Mouse (Mus musculus) liver, embryonic 16.5 days (tissue): ENCODE results near the gene Fam72a. TPM values are rescaled to one million over a fixed set of nuclear protein-coding genes. Genes with fewer than 3 reads are reported as not detected.

ENCODE experiments used
- ATAC-seq: fragments of 200-750 bp; cut with Nextera tagmentation; 2 replicates; pipeline ENCODE4 v1.8.0; 2017; ENCODE audit warnings: low read depth, mild to moderate bottlenecking, moderate number of reproducible peaks, moderate library complexity
- H3K27ac ChIP-seq: fragments of 300-500 bp; sonication (generic); 2 replicates; pipeline ENCODE4 v1.5.1; 2014; ENCODE audit warnings: mild to moderate bottlenecking, low read length
- H3K27me3 ChIP-seq: fragments of 300-500 bp; sonication (generic); 2 replicates; pipeline ENCODE4 v1.6.1; 2014; ENCODE audit warnings: low read depth, low read length, mixed read lengths; ENCODE audit not compliant: control insufficient read depth, insufficient read depth
- H3K36me3 ChIP-seq: fragments of 300-500 bp; sonication (generic); 2 replicates; pipeline ENCODE4 v1.6.1; 2014; ENCODE audit warnings: mild to moderate bottlenecking; ENCODE audit not compliant: control insufficient read depth, insufficient read depth
- H3K4me1 ChIP-seq: fragments of 300-500 bp; sonication (generic); 2 replicates; pipeline ENCODE4 v1.6.1; 2014; ENCODE audit warnings: low read depth, low read length, mixed read lengths; ENCODE audit not compliant: control insufficient read depth
- H3K4me2 ChIP-seq: fragments of 300-500 bp; sonication (generic); 2 replicates; pipeline ENCODE4 v1.6.1; 2014; ENCODE audit warnings: low read depth, low read length, mixed read lengths
- H3K4me3 ChIP-seq: fragments of 300-500 bp; sonication (generic); 2 replicates; pipeline ENCODE4 v1.5.1; 2014; ENCODE audit warnings: low read depth, mild to moderate bottlenecking, low read length
- H3K9ac ChIP-seq: fragments of 300-500 bp; sonication (generic); 2 replicates; pipeline ENCODE4 v1.6.1; 2014; ENCODE audit warnings: low read depth, low read length
- H3K9me3 ChIP-seq: fragments of 300-500 bp; sonication (generic); replicated peaks from 2 replicates; pipeline ENCODE4 v1.6.1; 2016; ENCODE audit warnings: low read length; ENCODE audit not compliant: control insufficient read depth
- WGBS: fragments of 180-500 bp; shearing (Covaris S2); extraction: QIAGEN DNeasy Blood & Tissue Kit; methylation state at CpG from one replicate; pipeline ENCODE4 v1.1.7; 2014; ENCODE audit not compliant: insufficient replicate concordance; 5-methylcytosine and 5-hydroxymethylcytosine counted together
- polyA plus RNA-seq: library from polyadenylated mRNA; unstranded; fragments of >200 nt; fragmentation: Nextera tagmentation; extraction: Ambion mirVana; gene quantifications from 2 replicates; pipeline ENCODE4 v1.2.1, GENCODE M21; 2015

Fam72a gene
- polyA plus RNA-seq: 0.97 and 1.3 TPM in 2 replicates

DNA sequence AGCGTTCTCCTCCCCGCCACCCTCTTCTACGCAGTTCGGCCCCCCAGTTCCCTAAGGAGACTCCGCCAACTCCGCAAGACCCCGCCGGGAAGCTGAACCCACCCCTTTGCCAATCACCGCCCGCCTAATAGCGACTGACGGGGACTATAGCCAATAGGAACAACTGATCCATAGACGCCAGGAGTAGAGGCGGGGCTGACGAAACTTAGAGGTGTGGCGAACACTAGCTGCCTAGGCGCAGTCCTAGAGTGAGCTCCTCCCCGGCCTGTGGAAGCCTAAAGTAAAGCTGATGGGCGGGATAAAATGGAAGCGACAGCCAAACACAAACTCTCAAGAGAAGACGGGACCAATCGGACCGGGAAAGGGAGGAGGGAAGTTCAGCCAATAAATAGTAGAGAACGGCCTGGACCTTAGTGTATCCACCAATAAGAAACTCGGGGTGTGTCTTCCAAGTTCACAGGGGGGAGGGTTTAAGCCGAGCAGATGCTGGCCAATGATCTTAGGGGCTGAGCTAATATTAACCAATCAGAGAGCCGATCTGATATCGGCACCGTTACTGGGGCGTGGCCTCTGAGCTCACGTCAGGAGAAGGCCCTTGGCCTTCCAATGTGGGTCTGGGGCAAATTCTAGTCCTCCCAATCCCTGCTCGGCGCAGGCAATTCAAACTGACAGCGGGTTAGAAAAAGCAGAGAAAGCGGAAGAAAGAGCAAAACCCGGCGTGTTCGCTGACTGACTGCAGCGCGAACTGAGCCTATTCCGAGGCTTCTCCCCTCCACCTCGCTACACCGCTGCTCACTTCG, at the start of gene Fam72a, which contains the start of gene Srgap2:
TSS of gene Fam72a (plus strand) at position 623 of the 800 bp plus-strand sequence.
TSS of gene Srgap2 (minus strand) at position 72 of the 800 bp plus-strand sequence.
- Histone ChIP-seq H3K27me3 (no peaks in the 10 kb centered on the region), H3K36me3 (no peaks in the 10 kb centered on the region), H3K4me3 (peak within 1 kb of the TSS; percentile 81), H3K9me3 (no peaks in the 10 kb centered on the region), H3K27ac (peak within 1 kb of the TSS; percentile 94), H3K4me1 (peaks cover 25% of the 10 kb centered on the region), H3K9ac (peak within 1 kb of the TSS; percentile 83), H3K4me2 (peak within 1 kb of the TSS; percentile 99)
- ATAC-seq: peak; percentile 89
- under 1% methylated on average over 44 of the region's 44 CpGs for WGBS

- ATAC-seq: peak; percentile 43; the same call in 1 of the 2 replicates
- Histone ChIP-seq H3K9ac (no peak overlapping the region), H3K27me3 (no peaks in the 10 kb centered on the region), H3K27ac (no peak overlapping the region), H3K4me3 (no peak overlapping the region), H3K9me3 (no peaks in the 10 kb centered on the region), H3K4me1 (no peaks in the 10 kb centered on the region), H3K4me2 (no peak overlapping the region), H3K36me3 (no peaks in the 10 kb centered on the region)
- WGBS: 38% methylated on average over 2 of the region's 2 CpGs
These were observed 48.9 kb upstream of the Fam72a start for GRCm38 (mm10) chr1:131478770-131479305.

DNA sequence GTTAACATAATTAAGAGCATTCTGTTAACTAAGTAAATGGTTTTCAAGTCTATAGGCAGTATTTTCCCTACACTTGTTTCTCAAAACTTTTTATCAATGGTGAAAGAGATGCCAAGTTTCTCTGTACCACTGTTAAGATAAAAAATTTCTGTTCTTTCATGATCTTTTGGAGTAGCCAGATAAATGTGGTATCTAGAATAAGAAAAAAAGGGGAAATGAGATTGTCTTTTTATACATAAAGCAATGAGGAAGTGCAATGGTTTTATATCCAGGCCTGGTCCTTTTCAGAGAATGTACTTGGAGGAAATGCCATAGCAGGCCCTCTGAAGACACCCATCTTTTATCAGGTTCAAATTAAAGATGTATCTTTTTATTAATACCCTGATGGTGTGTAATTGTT, 46.3 kb upstream of the Fam72a start:
- H3K4me3 ChIP-seq: no peak overlapping the region
- ATAC-seq: no peak
- H3K36me3 ChIP-seq: no peaks in the 10 kb centered on the region
- H3K4me2 ChIP-seq: no peak overlapping the region
- no peak overlapping the region for H3K9ac ChIP-seq
- no peak overlapping the region for H3K27ac ChIP-seq
- H3K9me3 ChIP-seq: no peaks in the 10 kb centered on the region
- no peaks in the 10 kb centered on the region for H3K4me1 ChIP-seq
- no peaks in the 10 kb centered on the region for H3K27me3 ChIP-seq

GRCm38 (mm10) chr1:131482242-131482641, 45.5 kb upstream of the Fam72a start:
- Histone ChIP-seq H3K4me2 (no peak overlapping the region), H3K9me3 (no peaks in the 10 kb centered on the region), H3K4me1 (no peaks in the 10 kb centered on the region), H3K27me3 (no peaks in the 10 kb centered on the region), H3K4me3 (no peak overlapping the region), H3K36me3 (no peaks in the 10 kb centered on the region), H3K9ac (no peak overlapping the region), H3K27ac (no peak overlapping the region)
- WGBS: 62% methylated on average over 3 of the region's 3 CpGs
- ATAC-seq: no peak

DNA sequence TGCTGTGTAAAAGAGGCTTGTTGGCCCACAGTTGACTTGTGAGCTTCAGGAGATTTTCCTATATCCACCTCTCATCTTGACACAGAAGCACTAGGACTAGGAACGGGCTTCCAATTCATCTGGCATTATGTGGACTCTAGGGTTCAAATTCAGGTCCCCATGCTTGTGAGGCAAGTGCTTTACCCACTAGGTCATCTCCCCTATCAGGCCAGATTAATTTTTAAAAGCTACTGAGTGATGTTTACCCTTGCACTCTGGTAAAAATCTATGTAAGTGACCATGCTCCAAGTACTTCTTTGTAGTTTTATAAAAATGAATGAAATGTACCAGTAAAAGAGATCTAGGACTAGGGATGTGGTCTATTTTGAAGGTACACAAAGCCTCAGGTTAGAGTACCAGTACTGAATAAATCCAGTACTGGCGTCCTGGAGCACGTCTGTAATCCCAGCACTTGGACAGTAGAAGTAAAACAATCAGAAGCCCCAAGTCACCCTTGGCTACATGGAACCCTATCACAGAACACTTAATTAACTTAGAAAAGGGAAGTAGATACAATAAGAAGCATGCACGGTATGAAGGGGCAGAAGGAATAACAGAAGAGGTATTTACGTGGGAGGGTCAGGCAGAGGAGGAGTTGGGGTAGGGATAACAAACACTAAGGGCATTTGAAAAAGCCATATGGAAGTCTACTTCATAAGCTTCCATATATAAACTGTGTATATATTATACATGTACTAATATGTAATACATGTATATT, 41.4 kb upstream of the Fam72a start:
- no peak for ATAC-seq
- H3K4me2 ChIP-seq: no peak overlapping the region
- H3K36me3 ChIP-seq: no peaks in the 10 kb centered on the region
- no peaks in the 10 kb centered on the region for H3K4me1 ChIP-seq
- H3K27me3 ChIP-seq: no peaks in the 10 kb centered on the region
- no peak overlapping the region for H3K27ac ChIP-seq
- H3K4me3 ChIP-seq: no peak overlapping the region
- H3K9me3 ChIP-seq: no peaks in the 10 kb centered on the region
- WGBS: 59% methylated on average over 5 of the region's 5 CpGs
- no peak overlapping the region for H3K9ac ChIP-seq

GRCm38 (mm10) chr1:131489312-131489711, 38.4 kb upstream of the Fam72a start:
- no peak overlapping the region for H3K4me2 ChIP-seq
- WGBS: 73% methylated on average over 3 of the region's 3 CpGs

GRCm38 (mm10) chr1:131491579-131491978, 36.1 kb upstream of the Fam72a start:
- ATAC-seq: no peak
- Histone ChIP-seq H3K36me3 (no peaks in the 10 kb centered on the region), H3K4me3 (no peak overlapping the region), H3K9ac (no peak overlapping the region), H3K27ac (no peak overlapping the region), H3K4me1 (no peaks in the 10 kb centered on the region), H3K27me3 (no peaks in the 10 kb centered on the region), H3K9me3 (no peaks in the 10 kb centered on the region), H3K4me2 (no peak overlapping the region)
- WGBS: 65% methylated on average over 4 of the region's 4 CpGs

More at GRCm38 (mm10) chr1:131489312-131489711, 38.4 kb upstream of the Fam72a start:
- Histone ChIP-seq H3K36me3 (no peaks in the 10 kb centered on the region), H3K4me3 (no peak overlapping the region), H3K27me3 (no peaks in the 10 kb centered on the region), H3K9me3 (no peaks in the 10 kb centered on the region), H3K9ac (no peak overlapping the region), H3K27ac (no peak overlapping the region), H3K4me1 (no peaks in the 10 kb centered on the region)
- no peak for ATAC-seq

DNA sequence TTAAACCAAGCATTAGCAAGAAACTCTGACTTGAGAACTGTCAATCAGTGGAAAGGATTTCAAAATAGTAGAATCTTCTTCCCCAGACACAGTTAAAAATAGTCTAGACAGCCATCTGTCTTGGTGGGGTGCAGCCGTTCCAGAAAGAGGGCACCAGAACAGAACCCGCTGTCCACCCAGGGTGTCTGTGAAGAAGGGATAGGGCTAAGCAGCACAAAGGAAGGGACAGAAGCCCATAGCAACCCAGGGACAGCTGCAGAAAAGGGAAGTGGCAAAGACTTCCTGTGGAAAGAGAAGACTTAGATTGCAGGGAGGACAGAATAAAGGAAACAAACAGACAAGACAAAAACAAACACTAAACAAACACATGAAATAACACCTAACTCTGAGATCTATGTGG, 35.3 kb upstream of the Fam72a start:
- H3K27me3 ChIP-seq: no peaks in the 10 kb centered on the region
- no peaks in the 10 kb centered on the region for H3K36me3 ChIP-seq
- no peak overlapping the region for H3K4me3 ChIP-seq
- H3K4me1 ChIP-seq: no peaks in the 10 kb centered on the region
- H3K27ac ChIP-seq: no peak overlapping the region
- H3K9ac ChIP-seq: no peak overlapping the region
- H3K9me3 ChIP-seq: no peaks in the 10 kb centered on the region
- 29% methylated on average over 2 of the region's 2 CpGs for WGBS
- ATAC-seq: no peak
- H3K4me2 ChIP-seq: no peak overlapping the region
